Mouse (Mus musculus) adrenal gland, adult 18-20 months (tissue): ENCODE results near the gene Zbtb20. TPM values are rescaled to one million over a fixed set of nuclear protein-coding genes. Genes with fewer than 3 reads are reported as not detected.

Source experiments
- DNase-seq, 2 experiments: peaks; one replicate each; pipeline ENCODE4 v3.0.0; 2021 to 2022; ENCODE audit warnings: low spot score in 2 of 2
- total RNA-seq, 2 experiments: library from RNA; stranded (reverse); gene quantifications; 1 replicate in 1 of 2; 2 replicates in 1 of 2; pipeline ENCODE4 v1.2.3; 2021

Gene Zbtb20
- total RNA-seq, 2 experiments from 2014 or later, result 101 to 109 TPM

DNA sequence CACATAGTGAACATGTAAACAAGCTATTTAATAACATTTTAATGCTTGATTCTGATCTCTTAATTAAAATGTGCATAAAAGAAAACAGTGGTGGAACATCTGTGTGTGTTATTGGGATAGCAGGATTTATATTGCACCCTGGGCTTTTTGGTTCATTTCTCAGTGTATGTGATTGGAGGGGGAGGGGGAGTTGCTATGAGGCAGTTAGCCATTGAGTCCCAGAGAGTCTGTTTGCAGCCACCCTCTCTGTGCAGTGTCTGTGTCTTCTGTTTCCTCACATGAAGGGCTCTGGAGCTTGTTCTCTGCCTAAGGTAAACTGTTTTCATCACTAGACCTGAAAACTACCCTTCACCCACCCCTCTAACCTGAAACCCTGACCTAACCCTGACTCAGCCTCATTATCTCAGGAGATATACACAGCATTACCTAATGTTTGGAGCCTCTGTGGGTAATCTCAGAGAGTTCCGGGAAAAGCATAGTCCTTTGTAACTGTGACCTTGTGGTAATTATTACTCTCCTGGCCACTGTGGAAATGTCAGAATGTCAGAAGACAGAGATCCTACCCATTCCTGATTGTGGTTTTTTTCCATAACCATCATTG is 411.2 kb downstream of the Zbtb20 start:
- DNase-seq, result peak in 1 of 2 experiments; percentile 18

GRCm38 (mm10) chr16:43291423-43291822 is 415.7 kb downstream of the Zbtb20 start:
- no peak for DNase-seq

- DNase-seq, result no peak
These were observed 422.4 kb downstream of the Zbtb20 start for GRCm38 (mm10) chr16:43297953-43298596.

GRCm38 (mm10) chr16:43300420-43300819 is 424.7 kb downstream of the Zbtb20 start:
- DNase-seq, result no peak

DNA sequence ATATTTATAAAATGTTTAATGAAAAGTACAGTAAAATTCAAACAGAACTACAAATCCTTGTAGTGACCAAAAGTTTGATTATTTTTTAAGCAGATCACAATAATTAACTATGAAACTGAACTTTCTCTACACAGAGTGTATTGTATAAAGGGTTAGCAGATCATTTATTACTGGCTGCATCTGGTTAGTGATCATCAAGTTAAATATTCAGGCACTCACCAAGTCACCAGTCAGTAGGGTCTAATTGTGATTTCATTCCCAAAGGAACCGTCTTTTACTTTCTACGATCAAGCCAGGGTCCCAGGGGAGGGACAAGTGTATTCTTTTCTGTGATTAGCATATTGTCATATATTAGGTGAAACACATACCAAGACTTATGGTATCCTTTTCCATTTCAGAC is 426.5 kb downstream of the Zbtb20 start:
- no peak for DNase-seq

GRCm38 (mm10) chr16:43303245-43304197 is 427.8 kb downstream of the Zbtb20 start:
- DNase-seq, result peak in 1 of 2 experiments; percentile 32

DNA sequence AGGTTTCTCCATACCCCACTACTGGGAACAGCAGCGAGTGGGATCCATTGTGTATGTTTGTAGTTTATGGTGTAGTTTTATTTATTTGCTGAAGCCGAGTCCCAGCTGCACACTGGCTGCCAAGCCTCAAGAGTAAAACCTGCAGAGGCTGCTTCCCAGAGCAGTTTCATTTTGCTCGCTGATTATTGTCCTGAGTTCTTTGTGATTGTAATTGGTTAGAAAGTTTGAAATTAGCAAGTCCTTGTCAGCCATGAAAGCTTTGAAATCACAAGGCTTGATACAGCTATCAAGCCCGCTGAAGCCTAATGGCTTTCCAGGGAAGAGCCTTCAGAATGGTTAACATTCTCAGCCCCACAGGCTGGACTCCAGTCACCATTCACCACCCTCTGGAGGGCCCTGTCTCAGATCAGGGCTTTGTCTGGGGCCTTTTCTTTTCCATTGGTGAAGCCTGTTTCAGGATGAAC is 434.3 kb downstream of the Zbtb20 start:
- DNase-seq, result no peak

DNA sequence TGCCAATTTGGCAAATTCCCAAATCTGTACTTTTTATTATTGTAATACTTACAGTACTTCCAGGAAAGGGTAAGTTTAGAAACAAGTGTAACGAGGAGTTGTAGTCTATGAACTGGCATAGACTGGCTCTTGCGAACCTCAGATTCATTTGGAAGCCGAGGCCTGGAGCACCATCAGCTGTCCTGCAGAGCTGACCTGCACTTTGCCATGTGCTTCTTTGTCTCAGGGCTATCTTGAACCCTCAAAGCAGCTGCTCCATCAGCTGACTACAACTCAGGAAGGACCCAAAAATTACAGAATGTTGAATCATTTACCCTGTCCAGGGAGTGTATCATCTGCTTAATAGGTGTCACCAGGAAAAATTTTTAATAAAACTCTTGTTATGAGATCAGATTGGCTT is 448.3 kb downstream of the Zbtb20 start:
- no peak for DNase-seq

DNA sequence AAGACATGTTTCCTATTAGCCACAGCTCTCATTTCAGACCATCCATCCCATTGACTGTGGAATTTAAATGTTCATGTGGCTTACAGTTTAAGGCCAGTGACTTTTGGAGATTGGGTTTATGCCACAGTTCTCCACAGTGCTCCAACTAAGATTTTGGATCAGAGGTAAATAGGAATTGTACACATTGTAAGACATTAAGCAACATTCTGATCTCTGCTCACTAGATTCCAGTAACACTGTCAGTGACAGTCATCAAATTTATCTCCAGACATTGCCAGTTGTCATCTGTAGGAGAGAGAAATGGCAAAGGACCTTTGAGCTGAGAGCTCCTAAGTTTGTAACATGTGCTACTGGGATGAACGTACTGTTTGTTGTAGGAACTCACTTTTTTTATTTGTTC is 452.5 kb downstream of the Zbtb20 start:
- no peak for DNase-seq

DNA sequence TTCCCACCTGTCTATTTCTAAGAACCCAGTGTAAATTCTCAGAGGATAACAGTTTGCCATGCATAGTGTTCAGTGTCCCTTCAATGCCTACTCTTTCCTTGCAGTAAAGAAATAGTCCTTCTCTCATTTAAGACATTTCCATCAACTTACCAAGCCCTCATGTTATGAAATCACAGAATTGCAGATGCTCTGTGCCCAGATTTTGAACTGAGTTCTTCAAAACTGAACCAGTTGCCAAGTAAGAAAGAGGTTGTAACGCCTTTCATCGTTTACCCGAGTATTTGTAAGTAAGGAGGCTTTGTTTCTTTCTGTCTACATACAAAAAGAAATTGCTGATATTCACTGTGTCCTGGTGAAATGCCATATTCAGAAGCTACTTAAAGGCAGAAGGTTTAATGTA is 454.5 kb downstream of the Zbtb20 start:
- no peak for DNase-seq

DNA sequence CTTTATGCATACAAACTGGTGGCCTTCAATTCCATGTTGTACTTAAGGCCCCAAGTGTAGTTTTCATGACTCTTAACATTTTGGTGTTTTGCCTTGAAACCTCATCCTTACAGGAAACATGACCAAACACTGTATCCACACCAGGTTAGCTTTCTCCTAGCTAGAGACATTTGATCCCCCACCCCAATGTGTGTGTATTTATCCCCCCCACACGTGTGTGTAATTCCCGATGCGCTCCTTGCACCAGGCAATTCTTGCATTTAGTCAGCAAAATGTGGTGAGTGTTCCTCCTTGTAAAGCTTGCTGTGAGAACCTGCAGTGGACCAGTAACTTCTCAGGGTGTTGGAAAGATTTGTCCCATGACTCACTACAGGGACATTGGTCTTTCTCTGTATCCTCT is 455.8 kb downstream of the Zbtb20 start:
- DNase-seq, result no peak

GRCm38 (mm10) chr16:43332734-43333133 is 457.1 kb downstream of the Zbtb20 start:
- DNase-seq, result no peak

DNA sequence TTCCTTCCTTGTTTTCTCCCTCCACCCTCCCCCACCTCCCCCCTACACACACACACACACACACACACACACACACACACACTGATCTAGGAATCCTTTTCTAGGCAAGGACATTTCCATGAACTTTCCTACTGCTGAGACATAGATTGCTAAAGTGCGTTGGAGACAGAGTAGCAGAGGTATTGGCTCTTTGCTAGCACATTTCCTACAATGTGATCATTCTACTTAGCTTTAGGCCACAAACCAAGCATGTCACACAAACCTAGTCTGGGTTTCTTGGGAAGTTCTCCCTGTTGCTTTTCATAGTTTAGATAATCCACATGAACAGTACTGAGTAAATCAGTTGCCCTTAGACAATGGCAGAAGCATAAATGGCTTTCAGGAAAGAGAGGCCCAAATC is 457.6 kb downstream of the Zbtb20 start:
- no peak for DNase-seq

- no peak for DNase-seq
These were observed 458.9 kb downstream of the Zbtb20 start for GRCm38 (mm10) chr16:43334411-43335150.

DNA sequence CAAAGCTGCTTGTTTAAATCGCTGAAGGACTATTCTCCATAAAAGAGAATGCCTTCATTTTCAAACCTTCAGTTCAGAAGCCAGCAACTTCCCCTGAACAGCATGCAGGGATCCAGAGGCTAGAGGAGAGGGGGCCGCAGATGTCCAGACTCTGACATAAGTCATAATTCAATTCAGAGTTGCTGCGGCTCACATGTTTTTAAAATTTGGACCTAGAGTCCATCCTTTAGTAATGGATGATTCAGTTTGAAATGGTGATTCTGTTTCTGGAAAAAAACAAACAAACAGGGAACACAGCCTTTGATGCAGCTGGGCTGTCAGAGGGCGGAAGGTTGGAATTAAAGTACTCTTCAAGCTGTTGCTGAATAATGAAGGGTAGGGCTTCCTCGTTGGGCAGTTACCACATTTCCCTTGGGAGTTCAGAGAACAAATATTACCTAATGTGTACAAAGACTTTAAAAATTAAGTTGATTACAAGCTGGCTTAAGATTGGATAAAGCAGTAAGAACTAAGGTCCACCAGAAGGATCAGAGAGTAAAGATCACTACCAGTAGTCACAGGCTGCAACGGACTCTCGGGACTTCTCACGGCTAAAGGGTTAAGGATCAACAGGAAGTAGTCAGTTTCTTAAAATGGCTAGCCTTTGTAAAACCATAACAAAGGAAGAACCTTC is 459.6 kb downstream of the Zbtb20 start:
- no peak for DNase-seq

DNA sequence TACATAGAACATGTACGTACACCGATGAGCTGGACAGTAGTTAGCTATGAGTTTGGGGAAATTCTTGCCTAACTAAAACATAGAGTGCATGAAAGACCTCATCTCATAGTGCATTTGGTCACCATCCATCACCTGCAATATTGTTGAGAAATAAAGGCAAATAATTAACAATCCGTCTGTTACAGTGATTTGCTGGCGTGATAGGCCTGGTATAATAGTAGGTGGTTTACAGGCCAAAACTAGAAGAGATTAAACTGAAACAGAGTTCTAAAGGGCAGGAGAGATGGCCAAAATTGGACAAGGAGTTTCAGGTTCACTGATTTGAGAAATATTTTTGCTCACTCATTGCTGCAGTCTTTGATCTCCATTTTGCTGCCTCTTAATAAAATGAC is 460.1 kb downstream of the Zbtb20 start:
- DNase-seq, result no peak

DNA sequence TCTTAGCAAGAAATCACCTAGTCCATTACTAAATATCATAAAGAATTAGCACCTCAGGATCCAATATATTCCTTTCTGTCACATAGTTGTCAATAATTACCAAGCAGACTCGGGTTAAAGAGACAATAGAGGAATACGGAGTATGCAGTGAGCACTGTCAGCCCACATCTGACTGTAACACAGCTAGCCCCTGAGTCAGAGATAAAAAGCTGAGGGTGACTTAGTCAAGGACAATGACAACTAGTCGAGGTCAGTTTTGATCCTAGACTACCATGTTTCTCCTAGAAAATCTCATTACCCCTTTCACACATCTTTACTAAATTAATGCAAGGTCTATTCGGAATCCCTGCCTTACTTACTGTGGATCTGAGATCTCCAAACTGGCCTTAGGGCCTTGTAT is 465.0 kb downstream of the Zbtb20 start:
- DNase-seq, result no peak

- DNase-seq, result no peak
These were observed 466.3 kb downstream of the Zbtb20 start for GRCm38 (mm10) chr16:43341916-43342455.

GRCm38 (mm10) chr16:43346094-43346493 is 470.4 kb downstream of the Zbtb20 start:
- no peak for DNase-seq
